Mouse (Mus musculus): ENCODE measurements around the gene Hist1h2bg. TPM values are rescaled to one million over a fixed set of nuclear protein-coding genes. Genes with fewer than 3 reads are reported as not detected.
"Not testable (repeated sequence)": the region's sequence is repeated elsewhere in the genome, so short reads cannot be mapped to it uniquely, and the experiment has no call there.

Gene Hist1h2bg
- polyA plus RNA-seq, 1 experiment from 2014 or later: 6.5 TPM

- WGBS: 82% methylated on average over 7 of the region's 7 CpGs
- H3K27ac ChIP-seq (replicated peaks); ATAC-seq (ENCODE audit: insufficient number of reproducible peaks, low FRiP score, low TSS enrichment, low read depth); H3K4me3 ChIP-seq (replicated peaks); H3K36me3 ChIP-seq; H3K9me3 ChIP-seq (replicated peaks); H3K4me2 ChIP-seq (replicated peaks); H3K27me3 ChIP-seq; H3K4me1 ChIP-seq; H3K9ac ChIP-seq: not testable (repeated sequence)
These were observed 20.7 kb downstream of the Hist1h2bg start for GRCm38 (mm10) chr13:23591886-23592285.

GRCm38 (mm10) chr13:23592614-23593013 lies 21.4 kb downstream of the Hist1h2bg start:
- no peak for ATAC-seq (ENCODE audit: insufficient number of reproducible peaks, low FRiP score, low TSS enrichment, low read depth)
- no peak overlapping the region for H3K9ac ChIP-seq
- no peak overlapping the region for H3K4me3 ChIP-seq (replicated peaks)
- no peaks in the 10 kb centered on the region for H3K36me3 ChIP-seq
- no peak overlapping the region for H3K27ac ChIP-seq (replicated peaks)
- no peaks in the 10 kb centered on the region for H3K27me3 ChIP-seq
- no peak overlapping the region for H3K4me2 ChIP-seq (replicated peaks)
- H3K9me3 ChIP-seq (replicated peaks): no peaks in the 10 kb centered on the region
- 71% methylated on average over 7 of the region's 7 CpGs for WGBS
- no peaks in the 10 kb centered on the region for H3K4me1 ChIP-seq

GRCm38 (mm10) chr13:23593051-23593770 lies 22.0 kb downstream of the Hist1h2bg start:
- no peak overlapping the region for H3K9ac ChIP-seq
- no peaks in the 10 kb centered on the region for H3K27me3 ChIP-seq
- no peaks in the 10 kb centered on the region for H3K4me1 ChIP-seq
- 64% methylated on average over 5 of the region's 5 CpGs for WGBS
- H3K4me3 ChIP-seq (replicated peaks): no peak overlapping the region
- no peaks in the 10 kb centered on the region for H3K36me3 ChIP-seq
- no peak for ATAC-seq (ENCODE audit: insufficient number of reproducible peaks, low FRiP score, low TSS enrichment, low read depth)
- H3K4me2 ChIP-seq (replicated peaks): no peak overlapping the region
- H3K9me3 ChIP-seq (replicated peaks): no peaks in the 10 kb centered on the region
- H3K27ac ChIP-seq (replicated peaks): no peak overlapping the region; the same call in 1 of the 2 replicates

- Histone ChIP-seq H3K36me3 (no peaks in the 10 kb centered on the region), H3K27ac (replicated peaks) (no peak overlapping the region), H3K4me2 (replicated peaks) (no peak overlapping the region), H3K4me3 (replicated peaks) (no peak overlapping the region), H3K27me3 (no peaks in the 10 kb centered on the region), H3K4me1 (no peaks in the 10 kb centered on the region), H3K9me3 (replicated peaks) (no peaks in the 10 kb centered on the region), H3K9ac (no peak overlapping the region)
- ATAC-seq (ENCODE audit: insufficient number of reproducible peaks, low FRiP score, low TSS enrichment, low read depth): no peak
- WGBS: 78% methylated on average over 2 of the region's 2 CpGs
These were observed 24.0 kb downstream of the Hist1h2bg start for GRCm38 (mm10) chr13:23595185-23595584.

GRCm38 (mm10) chr13:23595622-23596372 lies 24.6 kb downstream of the Hist1h2bg start:
- Histone ChIP-seq H3K27ac (replicated peaks) (no peak overlapping the region), H3K4me1 (no peaks in the 10 kb centered on the region), H3K9ac (no peak overlapping the region), H3K4me3 (replicated peaks) (no peak overlapping the region), H3K9me3 (replicated peaks) (no peaks in the 10 kb centered on the region), H3K27me3 (no peaks in the 10 kb centered on the region), H3K36me3 (no peaks in the 10 kb centered on the region), H3K4me2 (replicated peaks) (no peak overlapping the region)
- ATAC-seq (ENCODE audit: insufficient number of reproducible peaks, low FRiP score, low TSS enrichment, low read depth): no peak
- 75% methylated on average over 7 of the region's 7 CpGs for WGBS

DNA sequence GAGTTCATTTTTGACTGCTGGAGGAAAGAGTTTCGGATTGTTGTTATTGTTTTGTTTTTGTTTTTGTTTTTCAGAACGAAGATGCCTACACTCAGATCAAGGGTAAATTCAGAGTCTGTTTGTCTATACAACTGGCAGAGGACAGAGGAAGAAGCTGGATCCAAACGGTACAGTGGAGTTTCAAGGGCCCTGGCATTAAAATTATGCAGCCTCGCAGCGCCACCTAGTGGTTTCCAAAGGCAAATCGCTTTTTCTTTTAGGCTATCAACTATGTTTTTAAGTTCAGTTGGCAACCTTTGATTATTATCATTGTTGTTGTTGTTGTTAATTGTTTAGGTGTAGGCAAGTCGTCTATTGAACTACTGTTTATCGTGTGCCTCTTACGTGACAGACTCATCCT lies 26.8 kb downstream of the Hist1h2bg start:
- no peak overlapping the region for H3K27ac ChIP-seq (replicated peaks)
- 6% methylated on average over 9 of the region's 9 CpGs for WGBS

DNA sequence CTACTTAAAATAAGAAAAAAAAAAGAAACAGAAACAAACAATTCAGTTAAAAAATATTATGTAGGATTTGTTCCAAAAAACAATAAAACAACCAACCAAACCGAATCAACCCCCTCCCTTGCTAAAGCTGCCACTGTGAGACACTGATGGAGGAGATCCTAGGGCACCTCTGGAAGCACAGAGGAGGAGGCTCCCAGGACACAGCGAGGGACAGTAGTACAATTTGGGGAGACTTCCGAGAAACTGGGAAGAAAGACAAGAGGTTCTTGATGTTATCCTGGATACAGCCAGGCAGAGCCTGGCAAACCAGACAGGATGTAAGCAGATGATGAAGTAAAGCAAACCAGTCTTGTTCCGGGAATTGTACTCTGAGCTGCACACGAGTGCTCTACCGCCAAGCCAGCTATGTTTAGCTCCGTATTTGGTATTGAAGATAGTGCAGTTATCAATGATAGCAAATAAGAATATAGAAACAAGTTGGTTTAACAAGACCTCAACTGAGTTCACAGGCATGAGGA lies 32.0 kb downstream of the Hist1h2bg start:
- no peaks in the 10 kb centered on the region for H3K4me1 ChIP-seq
- H3K27ac ChIP-seq (replicated peaks): no peak overlapping the region
- no peak for ATAC-seq (ENCODE audit: insufficient number of reproducible peaks, low FRiP score, low TSS enrichment, low read depth)
- H3K9me3 ChIP-seq (replicated peaks): no peaks in the 10 kb centered on the region
- no peak overlapping the region for H3K4me3 ChIP-seq (replicated peaks)
- H3K27me3 ChIP-seq: no peaks in the 10 kb centered on the region
- no peaks in the 10 kb centered on the region for H3K36me3 ChIP-seq
- WGBS: 74% methylated on average over 7 of the region's 7 CpGs
- H3K9ac ChIP-seq: no peak overlapping the region
- no peak overlapping the region for H3K4me2 ChIP-seq (replicated peaks)

More for the DNA sequence above, 26.8 kb downstream of the Hist1h2bg start:
- no peaks in the 10 kb centered on the region for H3K4me1 ChIP-seq
- H3K9ac ChIP-seq: no peak overlapping the region
- no peaks in the 10 kb centered on the region for H3K36me3 ChIP-seq
- no peak for ATAC-seq (ENCODE audit: insufficient number of reproducible peaks, low FRiP score, low TSS enrichment, low read depth)
- no peak overlapping the region for H3K4me3 ChIP-seq (replicated peaks)
- H3K27me3 ChIP-seq: no peaks in the 10 kb centered on the region
- H3K9me3 ChIP-seq (replicated peaks): no peaks in the 10 kb centered on the region
- no peak overlapping the region for H3K4me2 ChIP-seq (replicated peaks)

GRCm38 (mm10) chr13:23604452-23604851 lies 33.3 kb downstream of the Hist1h2bg start:
- 83% methylated on average over 3 of the region's 3 CpGs for WGBS
- no peak overlapping the region for H3K27ac ChIP-seq (replicated peaks)
- no peak overlapping the region for H3K4me2 ChIP-seq (replicated peaks)
- no peaks in the 10 kb centered on the region for H3K36me3 ChIP-seq
- H3K9ac ChIP-seq: no peak overlapping the region
- H3K27me3 ChIP-seq: no peaks in the 10 kb centered on the region
- H3K4me1 ChIP-seq: no peaks in the 10 kb centered on the region
- no peak for ATAC-seq (ENCODE audit: insufficient number of reproducible peaks, low FRiP score, low TSS enrichment, low read depth)
- H3K9me3 ChIP-seq (replicated peaks): no peaks in the 10 kb centered on the region
- H3K4me3 ChIP-seq (replicated peaks): no peak overlapping the region

- WGBS: 90% methylated on average over 3 of the region's 3 CpGs
- Histone ChIP-seq H3K27ac (replicated peaks) (no peak overlapping the region), H3K4me1 (no peaks in the 10 kb centered on the region), H3K36me3 (no peaks in the 10 kb centered on the region), H3K4me3 (replicated peaks) (no peak overlapping the region), H3K9me3 (replicated peaks) (no peaks in the 10 kb centered on the region), H3K4me2 (replicated peaks) (no peak overlapping the region), H3K9ac (no peak overlapping the region), H3K27me3 (no peaks in the 10 kb centered on the region)
- ATAC-seq (ENCODE audit: insufficient number of reproducible peaks, low FRiP score, low TSS enrichment, low read depth): no peak
These were observed 33.9 kb downstream of the Hist1h2bg start for GRCm38 (mm10) chr13:23605052-23605451.

DNA sequence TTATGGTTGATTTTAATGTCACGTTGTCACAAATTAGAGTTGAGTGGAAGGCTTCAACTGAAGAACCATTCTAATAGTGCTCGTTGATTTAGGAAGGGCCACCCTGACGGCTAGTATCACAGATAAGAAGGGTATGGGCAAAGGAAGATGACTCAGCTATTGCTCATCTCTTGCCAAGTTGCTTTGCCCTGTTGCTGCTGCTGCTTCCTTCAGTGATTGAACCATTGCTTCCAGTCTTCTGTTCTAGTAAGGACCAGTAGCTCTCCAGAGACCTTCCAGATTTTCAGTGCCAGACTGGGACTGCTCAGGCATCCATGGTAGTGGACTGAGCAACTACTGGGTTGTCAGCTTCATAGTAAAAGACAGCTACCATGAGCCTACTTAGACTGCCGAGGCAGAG lies 38.0 kb downstream of the Hist1h2bg start:
- 84% methylated on average over 4 of the region's 4 CpGs for WGBS
- Histone ChIP-seq H3K4me3 (replicated peaks) (no peak overlapping the region), H3K36me3 (no peaks in the 10 kb centered on the region), H3K27me3 (no peaks in the 10 kb centered on the region), H3K4me2 (replicated peaks) (no peak overlapping the region), H3K4me1 (no peaks in the 10 kb centered on the region), H3K9ac (no peak overlapping the region), H3K9me3 (replicated peaks) (no peaks in the 10 kb centered on the region), H3K27ac (replicated peaks) (no peak overlapping the region)
- ATAC-seq (ENCODE audit: insufficient number of reproducible peaks, low FRiP score, low TSS enrichment, low read depth): no peak

DNA sequence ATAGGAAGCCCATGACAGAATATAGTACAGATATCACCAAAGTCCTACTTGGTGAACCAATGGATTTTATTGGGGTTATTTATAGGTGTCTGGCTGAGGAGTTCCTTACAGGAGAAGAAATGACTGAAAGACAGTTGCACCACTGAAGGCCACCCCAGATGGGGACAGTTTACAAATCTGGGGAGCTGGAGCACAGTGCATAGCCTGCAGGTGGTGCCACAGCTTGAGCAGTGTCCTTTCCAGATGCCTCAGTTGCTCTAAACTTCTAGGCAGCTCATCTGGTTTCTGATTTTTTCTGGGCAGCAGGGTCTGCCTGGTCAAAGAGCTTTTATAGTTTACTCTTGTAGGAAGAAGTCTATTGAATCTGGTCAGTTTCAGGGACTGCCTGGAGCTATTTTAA lies 38.6 kb downstream of the Hist1h2bg start:
- no peak overlapping the region for H3K4me2 ChIP-seq (replicated peaks)
- no peak for ATAC-seq (ENCODE audit: insufficient number of reproducible peaks, low FRiP score, low TSS enrichment, low read depth)
- H3K9me3 ChIP-seq (replicated peaks): no peaks in the 10 kb centered on the region
- H3K27me3 ChIP-seq: no peaks in the 10 kb centered on the region
- H3K27ac ChIP-seq (replicated peaks): no peak overlapping the region
- no peak overlapping the region for H3K4me3 ChIP-seq (replicated peaks)
- H3K4me1 ChIP-seq: no peaks in the 10 kb centered on the region
- no peaks in the 10 kb centered on the region for H3K36me3 ChIP-seq
- no peak overlapping the region for H3K9ac ChIP-seq
